Mouse (Mus musculus): ENCODE measurements at regions not wholly inside any gene's neighbourhood (a gene's known extent, or its start where the extent isn't known, plus 50 kb on each side); places are given as distances from the start of the nearest gene placed in this dataset.

DNA sequence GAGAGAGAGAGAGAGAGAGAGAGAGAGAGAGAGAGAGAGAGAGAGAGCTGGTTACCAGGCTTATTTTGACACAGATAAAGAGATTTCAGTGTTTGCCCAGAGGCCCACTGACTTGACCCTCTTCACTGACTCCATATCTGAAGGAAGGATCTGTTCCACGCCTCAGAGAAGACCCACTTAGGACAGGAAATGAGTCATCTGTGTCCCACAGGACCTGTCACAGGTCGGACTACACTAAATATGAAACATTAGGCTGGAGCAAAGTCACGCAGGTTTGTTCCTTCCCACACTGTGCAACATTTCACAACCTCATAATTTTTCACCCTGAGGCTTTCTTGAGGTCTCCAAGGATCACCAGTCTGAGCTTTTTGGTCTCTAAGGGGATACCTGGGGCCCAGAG lies 96.5 kb upstream of the Lpp start:
- TF ChIP-seq CTCF (IDR thresholded peaks at IDR 0.05; ENCODE audit: extremely low read depth, insufficient read depth, insufficient read length, insufficient replicate concordance): no peak
- no peak for TF ChIP-seq POLR2A (IDR thresholded peaks at IDR 0.05; ENCODE audit: low read depth, low read length)

All from spleen, adult 2 months (tissue).